Mouse (Mus musculus): ENCODE measurements around the gene Dbx2. TPM values are rescaled to one million over a fixed set of nuclear protein-coding genes. Genes with fewer than 3 reads are reported as not detected.

Dbx2 gene
- polyA plus RNA-seq, 1 experiment: not detected

DNA sequence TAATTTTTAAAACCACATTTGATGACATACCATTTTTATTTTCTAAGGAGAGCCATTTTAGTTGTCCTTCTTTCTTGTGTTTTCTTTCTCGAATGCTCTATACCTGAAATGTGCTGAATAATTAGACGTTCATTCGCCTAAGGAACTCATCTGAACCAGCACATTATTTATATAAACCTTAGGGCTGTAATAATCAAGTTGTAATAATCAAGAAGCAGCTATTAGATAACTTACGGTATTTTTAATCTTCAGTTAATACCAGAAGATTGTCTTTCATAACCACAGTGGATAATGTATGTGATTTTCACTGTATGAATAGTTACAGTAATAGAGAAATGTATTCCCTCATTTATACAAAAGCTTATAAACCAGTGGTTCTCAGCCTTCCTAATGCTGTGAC lies 9.2 kb upstream of the Dbx2 start:
- Histone ChIP-seq H3K4me3 (ENCODE audit: insufficient read depth, low read length) (no peak overlapping the region), H3K27ac (ENCODE audit: insufficient read depth, low read length) (no peak overlapping the region), H3K4me1 (ENCODE audit: control insufficient read depth, insufficient read depth, low read length) (no peaks in the 10 kb centered on the region)
- TF ChIP-seq POLR2A (IDR thresholded peaks at IDR 0.05; ENCODE audit: low read depth, low read length) (no peak), CTCF (IDR thresholded peaks at IDR 0.05; ENCODE audit: borderline replicate concordance, insufficient read depth, low read length) (no peak)

DNA sequence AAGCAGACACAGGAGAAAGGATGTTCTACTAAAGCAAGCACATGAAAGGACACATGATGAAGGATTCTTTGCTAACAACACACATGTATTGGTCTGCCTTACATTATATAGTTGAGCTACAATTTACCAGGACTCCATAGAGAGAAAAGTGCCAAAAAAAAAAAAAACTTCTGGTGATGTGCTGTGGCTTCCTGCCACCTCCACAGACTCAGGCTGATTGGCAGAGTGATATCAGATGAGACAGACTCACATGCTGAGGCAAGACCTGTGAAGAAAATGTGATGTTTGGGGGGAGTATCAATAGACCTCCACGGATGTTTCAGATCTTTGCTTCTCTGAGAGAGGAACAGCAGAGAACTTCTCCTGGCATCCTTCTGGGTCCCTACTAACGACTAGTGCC lies 6.0 kb upstream of the Dbx2 start:
- Histone ChIP-seq H3K27ac (ENCODE audit: insufficient read depth, low read length) (no peak overlapping the region), H3K4me3 (ENCODE audit: insufficient read depth, low read length) (no peak overlapping the region), H3K4me1 (ENCODE audit: control insufficient read depth, insufficient read depth, low read length) (no peaks in the 10 kb centered on the region)
- TF ChIP-seq CTCF (IDR thresholded peaks at IDR 0.05; ENCODE audit: borderline replicate concordance, insufficient read depth, low read length) (no peak), POLR2A (IDR thresholded peaks at IDR 0.05; ENCODE audit: low read depth, low read length) (no peak)

DNA sequence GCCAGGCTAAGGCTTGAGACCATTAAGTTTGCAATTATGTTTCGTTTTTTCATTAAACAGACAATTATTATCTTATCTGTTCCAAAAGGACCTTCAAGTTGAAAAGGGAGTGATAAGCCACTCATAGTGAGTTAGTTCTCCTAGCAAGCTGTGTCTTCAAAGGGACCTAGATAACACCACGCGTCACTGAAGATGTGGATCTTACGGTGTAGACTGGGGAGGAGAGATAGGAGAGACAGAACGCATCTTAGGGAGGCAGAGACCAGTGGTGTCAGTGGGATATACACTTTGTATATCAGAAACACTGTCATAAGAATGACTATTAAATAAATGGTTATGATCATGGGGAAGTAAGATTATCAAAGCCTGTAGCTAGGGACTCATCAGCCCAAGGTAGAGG lies 4.6 kb upstream of the Dbx2 start:
- Histone ChIP-seq H3K4me1 (ENCODE audit: control insufficient read depth, insufficient read depth, low read length) (no peaks in the 10 kb centered on the region), H3K4me3 (ENCODE audit: insufficient read depth, low read length) (no peak overlapping the region), H3K27ac (ENCODE audit: insufficient read depth, low read length) (no peak overlapping the region)
- TF ChIP-seq CTCF (IDR thresholded peaks at IDR 0.05; ENCODE audit: borderline replicate concordance, insufficient read depth, low read length) (no peak), POLR2A (IDR thresholded peaks at IDR 0.05; ENCODE audit: low read depth, low read length) (no peak)

GRCm38 (mm10) chr15:95654211-95654897 lies 1.4 kb downstream of the Dbx2 start:
- no peak overlapping the region for H3K27ac ChIP-seq (ENCODE audit: insufficient read depth, low read length)
- no peak overlapping the region for H3K4me3 ChIP-seq (ENCODE audit: insufficient read depth, low read length)
- no peaks in the 10 kb centered on the region; the same call in 1 of the 2 replicates for H3K4me1 ChIP-seq (ENCODE audit: control insufficient read depth, insufficient read depth, low read length)
- TF ChIP-seq POLR2A (IDR thresholded peaks at IDR 0.05; ENCODE audit: low read depth, low read length) (no peak), CTCF (IDR thresholded peaks at IDR 0.05; ENCODE audit: borderline replicate concordance, insufficient read depth, low read length) (no peak)

DNA sequence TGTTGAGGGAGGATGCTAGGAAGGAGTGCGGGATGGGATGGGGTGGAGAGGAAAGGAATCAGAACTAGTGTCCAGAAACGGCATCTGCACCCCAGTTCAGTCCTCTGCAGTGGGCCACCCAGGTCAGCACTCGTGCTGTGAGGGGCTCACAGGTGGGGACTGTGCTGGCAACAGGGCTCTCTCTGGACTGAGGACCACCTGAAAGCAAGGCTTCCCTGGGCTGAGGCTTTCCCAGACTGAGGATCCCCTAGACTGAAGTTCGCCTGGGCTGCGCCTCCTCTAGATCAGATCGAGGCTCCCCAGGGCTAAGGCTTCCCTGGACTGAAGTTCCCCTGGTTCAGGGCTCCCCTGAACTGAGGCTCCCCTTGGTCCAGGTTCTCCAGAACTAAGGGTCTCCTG lies 1.9 kb downstream of the Dbx2 start:
- no peak overlapping the region for H3K27ac ChIP-seq (ENCODE audit: insufficient read depth, low read length)
- TF ChIP-seq POLR2A (IDR thresholded peaks at IDR 0.05; ENCODE audit: low read depth, low read length): no peak
- no peak for TF ChIP-seq CTCF (IDR thresholded peaks at IDR 0.05; ENCODE audit: borderline replicate concordance, insufficient read depth, low read length)
- no peaks in the 10 kb centered on the region; the same call in 1 of the 2 replicates for H3K4me1 ChIP-seq (ENCODE audit: control insufficient read depth, insufficient read depth, low read length)
- H3K4me3 ChIP-seq (ENCODE audit: insufficient read depth, low read length): no peak overlapping the region

DNA sequence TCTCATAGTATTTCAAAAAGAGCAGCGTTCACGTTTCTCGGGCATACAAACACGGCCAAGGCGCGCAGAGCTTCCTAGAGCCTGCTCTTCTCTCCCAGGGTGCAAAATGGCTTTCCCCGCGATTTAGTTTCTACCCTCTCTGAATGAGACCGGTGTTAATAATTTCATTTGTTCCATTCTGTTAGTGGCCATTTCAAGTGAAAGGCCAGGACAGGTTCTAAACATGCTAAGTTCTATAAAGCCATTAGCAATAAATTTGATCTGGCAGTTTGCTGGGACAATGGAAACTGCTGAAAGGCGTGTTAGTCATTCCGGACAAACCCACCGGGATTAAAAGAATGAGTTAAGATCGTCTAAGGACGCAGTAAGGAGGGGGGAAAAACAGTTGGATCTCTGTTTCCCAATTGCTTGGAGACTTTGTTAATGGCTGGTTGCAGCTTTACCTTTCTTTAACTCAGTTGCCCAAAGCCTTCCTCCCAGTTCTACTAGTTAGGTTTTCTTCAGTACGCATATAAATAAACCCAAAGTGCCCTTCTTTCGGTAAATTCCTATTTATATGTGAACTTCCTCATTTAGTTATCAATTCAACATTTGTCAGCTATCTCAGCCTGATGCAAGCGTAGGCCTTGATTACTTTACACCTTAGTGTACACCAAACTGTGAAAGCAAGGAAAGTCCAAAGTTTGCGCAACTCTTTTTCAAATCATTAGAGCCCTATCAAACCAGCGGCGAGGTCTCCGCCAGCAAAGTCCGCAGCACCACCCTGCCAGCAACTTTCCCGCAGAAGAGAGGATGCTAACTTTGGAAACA lies 2.7 kb downstream of the Dbx2 start:
- TF ChIP-seq CTCF (IDR thresholded peaks at IDR 0.05; ENCODE audit: borderline replicate concordance, insufficient read depth, low read length): no peak
- no peak for TF ChIP-seq POLR2A (IDR thresholded peaks at IDR 0.05; ENCODE audit: low read depth, low read length)
- no peaks in the 10 kb centered on the region; the same call in 1 of the 2 replicates for H3K4me1 ChIP-seq (ENCODE audit: control insufficient read depth, insufficient read depth, low read length)
- no peak overlapping the region for H3K4me3 ChIP-seq (ENCODE audit: insufficient read depth, low read length)
- H3K27ac ChIP-seq (ENCODE audit: insufficient read depth, low read length): no peak overlapping the region

DNA sequence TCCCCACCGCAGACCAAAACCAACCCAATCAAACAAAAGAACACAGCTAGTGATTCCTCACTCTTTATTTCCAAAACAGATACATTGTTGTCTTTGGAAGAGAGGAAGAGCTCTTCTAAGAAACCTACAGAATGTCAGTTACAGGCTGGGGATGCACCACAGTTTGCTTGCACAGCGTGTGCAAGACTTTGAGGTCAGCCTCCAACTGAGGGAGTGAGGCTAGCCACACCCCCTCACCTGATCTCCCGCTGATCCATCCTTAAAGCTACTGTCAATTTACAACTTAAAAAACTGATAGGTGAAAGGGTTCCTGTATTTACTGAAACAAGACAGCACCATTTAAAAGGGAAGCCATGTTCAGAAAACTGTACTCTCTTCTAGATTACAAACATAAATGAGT lies 3.9 kb downstream of the Dbx2 start:
- TF ChIP-seq POLR2A (IDR thresholded peaks at IDR 0.05; ENCODE audit: low read depth, low read length): no peak
- TF ChIP-seq CTCF (IDR thresholded peaks at IDR 0.05; ENCODE audit: borderline replicate concordance, insufficient read depth, low read length): no peak
- Histone ChIP-seq H3K4me3 (ENCODE audit: insufficient read depth, low read length) (no peak overlapping the region), H3K27ac (ENCODE audit: insufficient read depth, low read length) (no peak overlapping the region), H3K4me1 (ENCODE audit: control insufficient read depth, insufficient read depth, low read length) (no peaks in the 10 kb centered on the region; the same call in 1 of the 2 replicates)

DNA sequence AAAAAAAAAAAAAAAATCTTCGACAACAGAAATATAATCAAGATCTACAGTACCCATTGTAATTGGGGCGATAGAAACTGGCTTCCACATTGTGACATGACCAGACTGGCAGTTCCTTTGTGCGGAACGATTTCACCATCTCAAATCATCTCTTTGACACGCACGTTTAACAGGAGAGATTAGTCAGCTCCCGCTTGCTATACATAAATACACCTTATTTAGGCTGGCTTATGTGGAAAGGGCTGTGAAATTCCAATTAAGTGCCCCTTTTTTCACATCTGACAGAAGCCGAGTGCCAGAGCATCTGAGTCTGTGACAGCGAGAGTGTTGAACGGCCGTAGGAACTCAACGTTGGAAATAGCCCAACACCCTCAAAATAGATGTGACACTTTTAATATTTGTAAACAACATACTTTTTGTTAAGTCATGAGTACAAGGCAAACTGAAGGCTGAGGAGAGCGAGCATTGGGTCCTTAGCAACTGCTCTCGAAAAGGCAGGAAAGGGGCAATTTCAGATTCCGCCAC lies 12.2 kb downstream of the Dbx2 start:
- Histone ChIP-seq H3K4me1 (ENCODE audit: control insufficient read depth, insufficient read depth, low read length) (no peaks in the 10 kb centered on the region), H3K4me3 (ENCODE audit: insufficient read depth, low read length) (no peak overlapping the region), H3K27ac (ENCODE audit: insufficient read depth, low read length) (no peak overlapping the region)
- no peak for TF ChIP-seq CTCF (IDR thresholded peaks at IDR 0.05; ENCODE audit: borderline replicate concordance, insufficient read depth, low read length)
- TF ChIP-seq POLR2A (IDR thresholded peaks at IDR 0.05; ENCODE audit: low read depth, low read length): no peak

- TF ChIP-seq CTCF (IDR thresholded peaks at IDR 0.05; ENCODE audit: borderline replicate concordance, insufficient read depth, low read length) (no peak), POLR2A (IDR thresholded peaks at IDR 0.05; ENCODE audit: low read depth, low read length) (no peak)
- H3K4me1 ChIP-seq (ENCODE audit: control insufficient read depth, insufficient read depth, low read length): no peaks in the 10 kb centered on the region
- no peak overlapping the region for H3K27ac ChIP-seq (ENCODE audit: insufficient read depth, low read length)
- H3K4me3 ChIP-seq (ENCODE audit: insufficient read depth, low read length): no peak overlapping the region
Measured at GRCm38 (mm10) chr15:95640347-95640746, 15.4 kb downstream of the Dbx2 start.

DNA sequence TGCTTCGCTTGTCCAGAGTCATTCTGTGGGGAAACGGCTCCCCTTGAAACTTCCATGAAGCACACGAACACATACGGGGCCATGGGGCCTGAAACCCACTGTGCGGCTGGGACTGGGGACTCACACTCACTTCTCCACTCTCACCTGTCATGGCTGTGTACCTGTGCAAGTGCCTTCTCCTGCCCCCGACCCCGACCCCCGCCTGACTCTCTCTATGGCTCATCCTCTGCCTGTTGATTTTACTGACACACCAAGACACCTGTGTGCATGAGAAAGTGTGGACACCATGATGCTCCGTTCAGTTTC lies 16.0 kb downstream of the Dbx2 start:
- H3K4me1 ChIP-seq (ENCODE audit: control insufficient read depth, insufficient read depth, low read length): no peaks in the 10 kb centered on the region
- no peak overlapping the region for H3K4me3 ChIP-seq (ENCODE audit: insufficient read depth, low read length)
- TF ChIP-seq CTCF (IDR thresholded peaks at IDR 0.05; ENCODE audit: borderline replicate concordance, insufficient read depth, low read length) (no peak), POLR2A (IDR thresholded peaks at IDR 0.05; ENCODE audit: low read depth, low read length) (no peak)
- H3K27ac ChIP-seq (ENCODE audit: insufficient read depth, low read length): no peak overlapping the region
